Mouse (Mus musculus) kidney, embryonic 15.5 days (tissue): ENCODE results near the gene Tm9sf3. TPM values are rescaled to one million over a fixed set of nuclear protein-coding genes. Genes with fewer than 3 reads are reported as not detected.

ENCODE experiments used
- ATAC-seq: fragments of 200-750 bp; cut with Nextera tagmentation; replicated peaks from 2 replicates; pipeline ENCODE4 v1.8.0; 2017; ENCODE audit warnings: moderate TSS enrichment; ENCODE audit not compliant: low FRiP score
- H3K27ac ChIP-seq: fragments of 300-500 bp; sonication (generic); 2 replicates; pipeline ENCODE4 v1.5.1; 2015; ENCODE audit warnings: mild to moderate bottlenecking, inconsistent platforms
- H3K27me3 ChIP-seq: fragments of 300-500 bp; sonication (generic); 2 replicates; pipeline ENCODE4 v1.6.1; 2015; ENCODE audit warnings: inconsistent platforms
- H3K36me3 ChIP-seq: fragments of 300-500 bp; sonication (generic); 2 replicates; pipeline ENCODE4 v1.6.1; 2015; ENCODE audit warnings: inconsistent platforms
- H3K4me1 ChIP-seq: fragments of 300-500 bp; sonication (generic); 2 replicates; pipeline ENCODE4 v1.6.1; 2015; ENCODE audit warnings: inconsistent platforms
- H3K4me2 ChIP-seq: fragments of 300-500 bp; sonication (generic); 2 replicates; pipeline ENCODE4 v1.6.1; 2015; ENCODE audit warnings: moderate library complexity, mild to moderate bottlenecking, inconsistent platforms
- H3K4me3 ChIP-seq: fragments of 300-500 bp; sonication (generic); replicated peaks from 2 replicates; pipeline ENCODE4 v1.5.1; 2015; ENCODE audit warnings: mild to moderate bottlenecking, inconsistent platforms
- H3K9ac ChIP-seq: fragments of 300-500 bp; sonication (generic); 2 replicates; pipeline ENCODE4 v1.6.1; 2015; ENCODE audit warnings: mild to moderate bottlenecking, inconsistent platforms
- H3K9me3 ChIP-seq: fragments of 300-500 bp; sonication (generic); replicated peaks from 2 replicates; pipeline ENCODE4 v1.6.1; 2016; ENCODE audit warnings: inconsistent platforms
- WGBS: fragments of 180-500 bp; shearing (Covaris S2); methylation state at CpG from one replicate; pipeline ENCODE4 v1.1.7; 2015; ENCODE audit warnings: mixed read lengths; 5-methylcytosine and 5-hydroxymethylcytosine counted together
- polyA plus RNA-seq: library from polyadenylated mRNA; unstranded; fragments of >200 nt; fragmentation: Nextera tagmentation; extraction: Ambion mirVana; gene quantifications from 2 replicates; pipeline ENCODE4 v1.2.1, GENCODE M21; 2015

Tm9sf3 gene
- polyA plus RNA-seq, 1 experiment from 2014 or later, result 137 TPM

- Histone ChIP-seq H3K4me3 (no peak overlapping the region), H3K4me1 (peaks cover 6% of the 10 kb centered on the region; the same call in 1 of the 2 replicates), H3K4me2 (no peak overlapping the region), H3K9me3 (no peaks in the 10 kb centered on the region), H3K27me3 (peaks cover 15% of the 10 kb centered on the region; the same call in 1 of the 2 replicates), H3K9ac (no peak overlapping the region), H3K36me3 (no peaks in the 10 kb centered on the region), H3K27ac (no peak overlapping the region)
- WGBS, result 69% methylated on average over 5 of the region's 5 CpGs
- ATAC-seq, result no peak
These were observed 18.9 kb upstream of the Tm9sf3 start for GRCm38 (mm10) chr19:41282718-41283117.

- Histone ChIP-seq H3K9ac (no peak overlapping the region), H3K27ac (no peak overlapping the region), H3K4me3 (no peak overlapping the region), H3K4me1 (peaks cover 6% of the 10 kb centered on the region; the same call in 1 of the 2 replicates), H3K9me3 (no peaks in the 10 kb centered on the region), H3K36me3 (no peaks in the 10 kb centered on the region), H3K27me3 (peaks cover 14% of the 10 kb centered on the region; the same call in 1 of the 2 replicates), H3K4me2 (no peak overlapping the region)
- ATAC-seq, result no peak
- 86% methylated on average over 4 of the region's 4 CpGs for WGBS
These were observed 18.4 kb upstream of the Tm9sf3 start for GRCm38 (mm10) chr19:41282216-41282615.

GRCm38 (mm10) chr19:41279724-41280244 lies 16.0 kb upstream of the Tm9sf3 start:
- 77% methylated on average over 8 of the region's 8 CpGs for WGBS
- Histone ChIP-seq H3K4me1 (peaks cover 6% of the 10 kb centered on the region; the same call in 1 of the 2 replicates), H3K4me3 (no peak overlapping the region), H3K9ac (no peak overlapping the region), H3K27ac (no peak overlapping the region), H3K9me3 (no peaks in the 10 kb centered on the region), H3K4me2 (no peak overlapping the region), H3K36me3 (no peaks in the 10 kb centered on the region), H3K27me3 (peaks cover 6% of the 10 kb centered on the region; the same call in 1 of the 2 replicates)
- ATAC-seq, result no peak

GRCm38 (mm10) chr19:41278606-41279005 lies 14.8 kb upstream of the Tm9sf3 start:
- no peak overlapping the region for H3K27ac ChIP-seq

GRCm38 (mm10) chr19:41275588-41275987 lies 11.8 kb upstream of the Tm9sf3 start:
- Histone ChIP-seq H3K27ac (no peak overlapping the region), H3K4me2 (no peak overlapping the region), H3K9ac (no peak overlapping the region), H3K9me3 (no peaks in the 10 kb centered on the region), H3K36me3 (no peaks in the 10 kb centered on the region), H3K4me3 (no peak overlapping the region), H3K27me3 (no peaks in the 10 kb centered on the region), H3K4me1 (no peaks in the 10 kb centered on the region)
- 83% methylated on average over 3 of the region's 3 CpGs for WGBS
- ATAC-seq, result no peak

More at GRCm38 (mm10) chr19:41278606-41279005, 14.8 kb upstream of the Tm9sf3 start:
- Histone ChIP-seq H3K36me3 (no peaks in the 10 kb centered on the region), H3K4me1 (no peaks in the 10 kb centered on the region), H3K9ac (no peak overlapping the region), H3K9me3 (no peaks in the 10 kb centered on the region), H3K4me3 (no peak overlapping the region), H3K4me2 (no peak overlapping the region), H3K27me3 (no peaks in the 10 kb centered on the region)
- 82% methylated on average over 7 of the region's 7 CpGs for WGBS
- no peak for ATAC-seq

- WGBS, result 75% methylated on average over 7 of the region's 7 CpGs
- no peak for ATAC-seq
- H3K27ac ChIP-seq, result no peak overlapping the region
- peaks cover 5% of the 10 kb centered on the region; the same call in 1 of the 2 replicates for H3K4me1 ChIP-seq
- H3K4me3 ChIP-seq, result no peak overlapping the region
- no peak overlapping the region for H3K9ac ChIP-seq
- H3K9me3 ChIP-seq, result no peaks in the 10 kb centered on the region
- H3K27me3 ChIP-seq, result no peaks in the 10 kb centered on the region
- no peaks in the 10 kb centered on the region for H3K36me3 ChIP-seq
- no peak overlapping the region for H3K4me2 ChIP-seq
These were observed 7.1 kb upstream of the Tm9sf3 start for GRCm38 (mm10) chr19:41270906-41271305.

GRCm38 (mm10) chr19:41270151-41270727 lies 6.4 kb upstream of the Tm9sf3 start:
- Histone ChIP-seq H3K36me3 (no peaks in the 10 kb centered on the region), H3K27me3 (no peaks in the 10 kb centered on the region), H3K9ac (no peak overlapping the region), H3K27ac (no peak overlapping the region), H3K4me2 (no peak overlapping the region), H3K4me3 (no peak overlapping the region), H3K4me1 (peaks cover 5% of the 10 kb centered on the region; the same call in 1 of the 2 replicates), H3K9me3 (no peaks in the 10 kb centered on the region)
- 53% methylated on average over 9 of the region's 9 CpGs for WGBS
- 0 out of 2 replicates have a peak, but pooled peaks have one; percentile 25 for ATAC-seq

GRCm38 (mm10) chr19:41266251-41266901 lies 2.6 kb upstream of the Tm9sf3 start:
- Histone ChIP-seq H3K4me2 (no peak overlapping the region), H3K27ac (no peak overlapping the region), H3K27me3 (no peaks in the 10 kb centered on the region), H3K4me3 (no peak overlapping the region), H3K9me3 (no peaks in the 10 kb centered on the region), H3K4me1 (peaks cover 16% of the 10 kb centered on the region), H3K36me3 (0 out of 2 replicates have a peak, but pooled peaks cover 2% of the 10 kb centered on the region), H3K9ac (no peak overlapping the region)
- ATAC-seq, result no peak
- 59% methylated on average over 8 of the region's 8 CpGs for WGBS

GRCm38 (mm10) chr19:41264331-41264799 lies 568 bp upstream of the Tm9sf3 start:
- H3K4me3 ChIP-seq, result peak overlapping the region; percentile 80
- 28% methylated on average over 13 of the region's 13 CpGs for WGBS
- 0 out of 2 replicates have a peak, but pooled peaks cover 7% of the 10 kb centered on the region for H3K36me3 ChIP-seq
- no peaks in the 10 kb centered on the region for H3K9me3 ChIP-seq
- H3K9ac ChIP-seq, result peak overlapping the region; percentile 97
- H3K27me3 ChIP-seq, result no peaks in the 10 kb centered on the region
- peaks cover 28% of the 10 kb centered on the region for H3K4me1 ChIP-seq
- peak overlapping the region; percentile 67 for H3K4me2 ChIP-seq
- no peak for ATAC-seq
- peak overlapping the region; percentile 99 for H3K27ac ChIP-seq

- Histone ChIP-seq H3K9ac (peak overlapping the region; percentile 97), H3K4me1 (peaks cover 28% of the 10 kb centered on the region), H3K4me2 (peak overlapping the region; percentile 67), H3K36me3 (0 out of 2 replicates have a peak, but pooled peaks cover 7% of the 10 kb centered on the region), H3K9me3 (no peaks in the 10 kb centered on the region), H3K27ac (peak overlapping the region; percentile 99), H3K27me3 (no peaks in the 10 kb centered on the region), H3K4me3 (peak overlapping the region; percentile 80)
- peak; percentile 88 for ATAC-seq
- 4% methylated on average over 51 of the region's 51 CpGs for WGBS
These were observed 826 bp downstream of the Tm9sf3 start for GRCm38 (mm10) chr19:41262712-41263629.

- Histone ChIP-seq H3K27me3 (no peaks in the 10 kb centered on the region), H3K27ac (0 out of 2 replicates have a peak overlapping the region, but pooled peaks have one; percentile 3), H3K36me3 (0 out of 2 replicates have a peak, but pooled peaks cover 11% of the 10 kb centered on the region), H3K9ac (no peak overlapping the region), H3K9me3 (no peaks in the 10 kb centered on the region), H3K4me2 (0 out of 2 replicates have a peak overlapping the region, but pooled peaks have one; percentile 14), H3K4me1 (peaks cover 31% of the 10 kb centered on the region), H3K4me3 (no peak overlapping the region)
- no peak for ATAC-seq
- 73% methylated on average over 3 of the region's 3 CpGs for WGBS
These were observed 3.1 kb downstream of the Tm9sf3 start for GRCm38 (mm10) chr19:41260736-41261135.
